Mouse (Mus musculus) lung, adult 2 months (tissue): Measurements from ENCODE around the gene Adam26b. TPM values are rescaled to one million over a fixed set of nuclear protein-coding genes. Genes with fewer than 3 reads are reported as not detected.
"Not testable (repeated sequence)": the region's sequence is repeated elsewhere in the genome, so short reads cannot be mapped to it uniquely, and the experiment has no call there.

ENCODE experiments used
- DNase-seq: peaks from one replicate; pipeline ENCODE4 v3.0.0; 2022
- H3K4me1 ChIP-seq: fragments of 200-500 bp; 2 replicates; pipeline ENCODE4 v1.6.1; 2011; ENCODE audit warnings: low read length; ENCODE audit not compliant: control insufficient read depth, insufficient read depth
- H3K4me3 ChIP-seq: fragments of 200-500 bp; replicated peaks from 2 replicates; pipeline ENCODE3; 2011; ENCODE audit warnings: low read depth, mild to moderate bottlenecking, control low read depth, low read length; ENCODE audit errors: extremely low read depth
- WGBS: fragments of 180-500 bp; shearing (Covaris S2); methylation state at CpG from one replicate; pipeline ENCODE4 v1.1.7; 2018; 5-methylcytosine and 5-hydroxymethylcytosine counted together
- polyA plus RNA-seq: library from polyadenylated mRNA; depleted of rRNA; stranded (reverse); fragments of >200 nt; gene quantifications from 2 replicates; pipeline ENCODE4 v1.2.3, GENCODE M21; 2012; rRNA removed

Gene Adam26b
- not detected in 2 replicates for polyA plus RNA-seq

DNA sequence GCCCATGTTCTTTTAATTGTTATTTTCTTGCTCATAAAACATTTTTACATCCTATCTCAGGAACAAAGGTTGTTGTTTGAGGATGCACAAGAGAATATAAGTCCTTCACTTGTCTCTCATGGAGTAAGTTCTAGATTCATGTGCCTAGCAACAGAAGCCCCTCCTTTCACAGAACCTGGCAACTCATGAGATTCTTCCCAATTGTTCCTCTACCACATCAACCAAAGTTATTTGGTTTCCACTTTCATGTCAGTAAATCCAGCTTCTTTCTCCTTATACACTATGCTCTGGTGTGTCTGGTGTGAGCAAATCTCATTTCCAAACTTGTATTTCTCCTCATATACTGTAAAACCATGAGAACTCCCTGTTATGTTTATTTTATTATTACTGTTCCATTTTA is at the start of gene Adam26b:
Gene Adam26b (minus strand): TSS at position 101 of the 400 bp plus-strand sequence.
- DNase-seq, H3K4me1 ChIP-seq, H3K4me3 ChIP-seq: not testable (repeated sequence)

GRCm38 (mm10) chr8:43576607-43577006 is 48.7 kb upstream of the Adam26b start, which contains the start of gene Adam26a:
Gene Adam26a (minus strand): TSS chr8:43576707.
- 87% methylated on average over 2 of the region's 2 CpGs for WGBS
- not testable (repeated sequence) for DNase-seq, H3K4me3 ChIP-seq, H3K4me1 ChIP-seq

Other genes with a start within 250 kb of the Adam26b start
- not detected in 2 replicates for gene Zfp42, start 221.1 kb downstream of the Adam26b start, polyA plus RNA-seq
- gene Adam26a, start 48.6 kb upstream of the Adam26b start, polyA plus RNA-seq: not detected in 2 replicates
- gene Gm5346, start 99.2 kb upstream of the Adam26b start, polyA plus RNA-seq: not detected in 2 replicates
- gene Adam34, start 181.9 kb upstream of the Adam26b start, polyA plus RNA-seq: not detected in 2 replicates